Mouse (Mus musculus): ENCODE results near the gene Tnfsf13.

Tnfsf13 gene

GRCm38 (mm10) chr11:69653399-69653798, 32.2 kb downstream of the Tnfsf13 start:
- no peak for DNase-seq (ENCODE audit: low spot score)

- DNase-seq (ENCODE audit: low spot score) = no peak
Observed at GRCm38 (mm10) chr11:69645860-69646259, 39.7 kb downstream of the Tnfsf13 start.

DNA sequence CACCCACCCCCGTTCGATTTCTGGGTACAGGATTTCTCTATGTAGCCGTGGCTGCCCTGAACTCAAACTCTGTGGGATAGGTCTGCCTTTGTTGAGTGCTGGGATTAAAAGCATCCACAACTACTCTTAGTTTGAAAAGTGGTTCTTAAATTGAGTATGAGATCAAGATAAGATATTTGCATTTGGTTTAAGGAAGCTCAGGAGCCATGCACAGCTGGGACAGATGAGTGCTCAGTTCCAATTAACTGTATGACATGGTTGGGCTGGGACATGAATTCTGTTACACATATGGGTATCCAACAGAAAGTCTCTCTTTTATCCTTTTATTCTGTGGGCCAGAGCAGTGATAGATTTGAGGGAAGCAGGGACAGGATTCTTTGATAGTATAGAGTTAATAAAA, 50.1 kb downstream of the Tnfsf13 start:
- DNase-seq (ENCODE audit: low spot score) = no peak

DNA sequence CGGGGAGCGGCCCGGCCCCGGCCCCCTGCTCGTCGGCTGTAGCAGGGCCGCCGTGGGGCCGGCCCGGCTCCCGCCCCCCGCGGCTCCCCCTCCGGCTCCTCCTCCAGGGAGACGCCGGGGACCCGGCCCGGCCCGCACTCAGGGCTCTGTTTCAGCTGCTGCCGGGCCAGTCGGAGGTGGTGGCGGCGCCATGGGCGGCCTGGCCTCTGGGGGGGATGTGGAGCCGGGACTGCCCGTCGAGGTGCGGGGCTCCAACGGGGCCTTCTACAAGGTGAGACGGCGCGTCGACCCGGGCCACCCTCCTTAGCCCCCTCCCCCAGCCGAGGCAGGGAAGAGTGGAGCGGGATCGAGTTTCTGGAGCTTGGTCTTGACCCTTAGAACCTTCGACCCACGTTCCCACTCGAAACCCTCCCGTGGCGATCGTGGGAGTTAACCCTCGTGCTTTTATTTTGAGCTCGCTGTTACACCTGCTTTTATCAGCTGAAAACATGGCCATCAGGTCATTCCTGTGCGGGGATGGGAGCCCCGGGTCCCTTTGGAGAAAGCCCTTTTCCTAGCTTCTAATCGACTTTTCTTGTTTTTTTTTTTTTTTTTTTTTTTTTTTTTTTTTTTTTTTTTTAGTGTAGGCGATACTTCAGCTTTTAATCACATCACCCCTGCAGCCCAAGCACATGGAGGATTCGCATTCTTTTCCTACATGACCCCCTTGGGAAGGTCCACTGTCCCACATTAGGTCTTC, 52.3 kb downstream of the Tnfsf13 start:
- peak; percentile 65 for DNase-seq (ENCODE audit: low spot score)

Measured in urinary bladder, postnatal 14 days (tissue).